Mouse (Mus musculus) hindbrain, embryonic 15.5 days (tissue): ENCODE measurements around the gene Ptpn23. TPM values are rescaled to one million over a fixed set of nuclear protein-coding genes. Genes with fewer than 3 reads are reported as not detected.
"Not testable (repeated sequence)": the region's sequence is repeated elsewhere in the genome, so short reads cannot be mapped to it uniquely, and the experiment has no call there.

Experiments
- ATAC-seq: fragments of 200-750 bp; cut with Nextera tagmentation; 2 replicates; pipeline ENCODE4 v1.8.0; 2017; ENCODE audit warnings: low read depth, moderate number of reproducible peaks, moderate TSS enrichment; ENCODE audit not compliant: low FRiP score
- H3K27ac ChIP-seq: fragments of 300-500 bp; sonication (generic); replicated peaks from 2 replicates; pipeline ENCODE4 v1.5.1; 2015; ENCODE audit warnings: mild to moderate bottlenecking, inconsistent platforms
- H3K27me3 ChIP-seq: fragments of 300-500 bp; sonication (generic); 2 replicates; pipeline ENCODE4 v1.6.1; 2015; ENCODE audit warnings: control low read depth, inconsistent platforms
- H3K36me3 ChIP-seq: fragments of 300-500 bp; sonication (generic); 2 replicates; pipeline ENCODE4 v1.6.1; 2015; ENCODE audit warnings: control low read depth, inconsistent platforms
- H3K4me1 ChIP-seq: fragments of 300-500 bp; sonication (generic); replicated peaks from 2 replicates; pipeline ENCODE4 v1.6.1; 2015; ENCODE audit warnings: control low read depth, inconsistent platforms
- H3K4me2 ChIP-seq: fragments of 300-500 bp; sonication (generic); 2 replicates; pipeline ENCODE4 v1.6.1; 2015; ENCODE audit warnings: moderate library complexity, mild to moderate bottlenecking, inconsistent platforms
- H3K4me3 ChIP-seq: fragments of 300-500 bp; sonication (generic); 2 replicates; pipeline ENCODE4 v1.5.1; 2015; ENCODE audit warnings: mild to moderate bottlenecking, inconsistent platforms
- H3K9ac ChIP-seq: fragments of 300-500 bp; sonication (generic); 2 replicates; pipeline ENCODE4 v1.6.1; 2015; ENCODE audit warnings: inconsistent platforms
- H3K9me3 ChIP-seq: fragments of 300-500 bp; sonication (generic); 2 replicates; pipeline ENCODE4 v1.6.1; 2016; ENCODE audit warnings: control low read depth, inconsistent platforms
- WGBS: fragments of 180-500 bp; shearing (Covaris S2); methylation state at CpG from one replicate; pipeline ENCODE4 v1.1.7; 2015; 5-methylcytosine and 5-hydroxymethylcytosine counted together
- polyA plus RNA-seq: library from polyadenylated mRNA; unstranded; fragments of >200 nt; fragmentation: Nextera tagmentation; extraction: Ambion mirVana; gene quantifications from 2 replicates; pipeline ENCODE4 v1.2.1, GENCODE M21; 2015

The Ptpn23 gene
- polyA plus RNA-seq, 1 experiment from 2014 or later, result 24.0 TPM

GRCm38 (mm10) chr9:110377655-110378054, 30.4 kb downstream of the Ptpn23 start:
- not testable (repeated sequence) for H3K4me2 ChIP-seq, H3K27ac ChIP-seq, H3K4me3 ChIP-seq, ATAC-seq, H3K27me3 ChIP-seq, H3K9ac ChIP-seq, H3K9me3 ChIP-seq, H3K4me1 ChIP-seq
- peaks cover 53% of the 10 kb centered on the region for H3K36me3 ChIP-seq
- 88% methylated on average over 15 of the region's 15 CpGs for WGBS

GRCm38 (mm10) chr9:110375668-110376067, 32.3 kb downstream of the Ptpn23 start:
- Histone ChIP-seq H3K9me3 (no peaks in the 10 kb centered on the region), H3K36me3 (peaks cover 50% of the 10 kb centered on the region)

GRCm38 (mm10) chr9:110373871-110374270, 34.1 kb downstream of the Ptpn23 start:
- H3K9ac ChIP-seq, result no peak overlapping the region
- no peaks in the 10 kb centered on the region for H3K9me3 ChIP-seq
- H3K4me3 ChIP-seq, result no peak overlapping the region
- ATAC-seq, result no peak
- WGBS, result 95% methylated on average over 13 of the region's 13 CpGs
- no peak overlapping the region for H3K4me2 ChIP-seq
- H3K4me1 ChIP-seq, result no peaks in the 10 kb centered on the region
- no peaks in the 10 kb centered on the region for H3K27me3 ChIP-seq
- H3K27ac ChIP-seq, result no peak overlapping the region
- peaks cover 44% of the 10 kb centered on the region for H3K36me3 ChIP-seq

More at GRCm38 (mm10) chr9:110375668-110376067, 32.3 kb downstream of the Ptpn23 start:
- no peak overlapping the region for H3K4me3 ChIP-seq
- H3K9ac ChIP-seq, result no peak overlapping the region
- no peak overlapping the region for H3K27ac ChIP-seq
- no peak for ATAC-seq
- no peaks in the 10 kb centered on the region for H3K27me3 ChIP-seq
- no peak overlapping the region for H3K4me2 ChIP-seq
- 97% methylated on average over 3 of the region's 3 CpGs for WGBS
- no peaks in the 10 kb centered on the region for H3K4me1 ChIP-seq

GRCm38 (mm10) chr9:110369860-110370259, 38.2 kb downstream of the Ptpn23 start:
- Histone ChIP-seq H3K4me2 (no peak overlapping the region), H3K27ac (no peak overlapping the region), H3K9me3 (no peaks in the 10 kb centered on the region), H3K4me3 (no peak overlapping the region), H3K36me3 (peaks cover 24% of the 10 kb centered on the region), H3K9ac (no peak overlapping the region), H3K27me3 (no peaks in the 10 kb centered on the region), H3K4me1 (no peaks in the 10 kb centered on the region)
- WGBS, result 94% methylated on average over 3 of the region's 3 CpGs
- ATAC-seq, result no peak

- H3K4me2 ChIP-seq, result no peak overlapping the region
- H3K27ac ChIP-seq, result no peak overlapping the region
- no peaks in the 10 kb centered on the region for H3K27me3 ChIP-seq
- H3K9ac ChIP-seq, result no peak overlapping the region
- no peaks in the 10 kb centered on the region for H3K9me3 ChIP-seq
- H3K4me3 ChIP-seq, result no peak overlapping the region
- 86% methylated on average over 5 of the region's 5 CpGs for WGBS
- peaks cover 29% of the 10 kb centered on the region for H3K36me3 ChIP-seq
- H3K4me1 ChIP-seq, result no peaks in the 10 kb centered on the region
- ATAC-seq, result no peak
Observed at GRCm38 (mm10) chr9:110366746-110367145, 41.3 kb downstream of the Ptpn23 start.

- Histone ChIP-seq H3K27ac (no peak overlapping the region), H3K9ac (no peak overlapping the region), H3K4me1 (no peaks in the 10 kb centered on the region), H3K4me2 (no peak overlapping the region), H3K27me3 (no peaks in the 10 kb centered on the region), H3K36me3 (peaks cover 27% of the 10 kb centered on the region), H3K4me3 (no peak overlapping the region), H3K9me3 (no peaks in the 10 kb centered on the region)
- ATAC-seq, result no peak
- 90% methylated on average over 10 of the region's 10 CpGs for WGBS
Observed at GRCm38 (mm10) chr9:110362337-110362736, 45.7 kb downstream of the Ptpn23 start.

- WGBS, result 77% methylated on average over 12 of the region's 12 CpGs
- no peak overlapping the region for H3K9ac ChIP-seq
- H3K4me1 ChIP-seq, result no peaks in the 10 kb centered on the region
- H3K4me2 ChIP-seq, result no peak overlapping the region
- no peak overlapping the region for H3K4me3 ChIP-seq
- ATAC-seq, result no peak
- peaks cover 31% of the 10 kb centered on the region for H3K36me3 ChIP-seq
- H3K27me3 ChIP-seq, result no peaks in the 10 kb centered on the region
- H3K27ac ChIP-seq, result no peak overlapping the region
- H3K9me3 ChIP-seq, result no peaks in the 10 kb centered on the region
Observed at GRCm38 (mm10) chr9:110361299-110361698, 46.7 kb downstream of the Ptpn23 start.

- 86% methylated on average over 2 of the region's 2 CpGs for WGBS
- H3K27me3 ChIP-seq, result no peaks in the 10 kb centered on the region
- no peaks in the 10 kb centered on the region for H3K4me1 ChIP-seq
- H3K36me3 ChIP-seq, result peaks cover 20% of the 10 kb centered on the region
- no peak overlapping the region for H3K4me2 ChIP-seq
- ATAC-seq, result no peak
- no peak overlapping the region for H3K4me3 ChIP-seq
- H3K27ac ChIP-seq, result no peak overlapping the region
- H3K9ac ChIP-seq, result no peak overlapping the region
- H3K9me3 ChIP-seq, result no peaks in the 10 kb centered on the region
Observed at GRCm38 (mm10) chr9:110358341-110358740, 49.7 kb downstream of the Ptpn23 start.

- Histone ChIP-seq H3K4me2 (no peak overlapping the region), H3K27ac (no peak overlapping the region), H3K9me3 (no peaks in the 10 kb centered on the region), H3K4me1 (no peaks in the 10 kb centered on the region), H3K4me3 (no peak overlapping the region), H3K27me3 (no peaks in the 10 kb centered on the region), H3K36me3 (peaks cover 12% of the 10 kb centered on the region; the same call in 1 of the 2 replicates), H3K9ac (no peak overlapping the region)
- WGBS, result 85% methylated on average over 8 of the region's 8 CpGs
- no peak for ATAC-seq
Observed at GRCm38 (mm10) chr9:110351932-110352632, 55.9 kb downstream of the Ptpn23 start.

- Histone ChIP-seq H3K9me3 (no peaks in the 10 kb centered on the region), H3K9ac (no peak overlapping the region), H3K4me2 (no peak overlapping the region), H3K4me1 (no peaks in the 10 kb centered on the region), H3K36me3 (peaks cover 8% of the 10 kb centered on the region; the same call in 1 of the 2 replicates), H3K27me3 (no peaks in the 10 kb centered on the region), H3K4me3 (no peak overlapping the region), H3K27ac (no peak overlapping the region)
- no peak for ATAC-seq
- WGBS, result 90% methylated on average over 2 of the region's 2 CpGs
Observed at GRCm38 (mm10) chr9:110351350-110351749, 56.7 kb downstream of the Ptpn23 start.

GRCm38 (mm10) chr9:110350612-110351011, 57.4 kb downstream of the Ptpn23 start:
- no peak overlapping the region for H3K4me3 ChIP-seq
- 87% methylated on average over 5 of the region's 5 CpGs for WGBS

GRCm38 (mm10) chr9:110350188-110350587, 57.8 kb downstream of the Ptpn23 start:
- no peaks in the 10 kb centered on the region for H3K9me3 ChIP-seq
- no peaks in the 10 kb centered on the region for H3K27me3 ChIP-seq
- no peak overlapping the region for H3K9ac ChIP-seq
- H3K4me2 ChIP-seq, result no peak overlapping the region
- WGBS, result 92% methylated on average over 5 of the region's 5 CpGs
- no peak overlapping the region for H3K4me3 ChIP-seq
- no peaks in the 10 kb centered on the region for H3K4me1 ChIP-seq
- no peak for ATAC-seq
- no peak overlapping the region for H3K27ac ChIP-seq
- H3K36me3 ChIP-seq, result peaks cover 6% of the 10 kb centered on the region; the same call in 1 of the 2 replicates

More at GRCm38 (mm10) chr9:110350612-110351011, 57.4 kb downstream of the Ptpn23 start:
- no peak overlapping the region for H3K27ac ChIP-seq
- peaks cover 6% of the 10 kb centered on the region; the same call in 1 of the 2 replicates for H3K36me3 ChIP-seq
- no peaks in the 10 kb centered on the region for H3K9me3 ChIP-seq
- no peaks in the 10 kb centered on the region for H3K4me1 ChIP-seq
- H3K9ac ChIP-seq, result no peak overlapping the region
- H3K27me3 ChIP-seq, result no peaks in the 10 kb centered on the region
- H3K4me2 ChIP-seq, result no peak overlapping the region
- no peak for ATAC-seq

- H3K4me2 ChIP-seq, result no peak overlapping the region
- no peak overlapping the region for H3K27ac ChIP-seq
- H3K9ac ChIP-seq, result no peak overlapping the region
- WGBS, result 72% methylated on average over 4 of the region's 4 CpGs
- H3K27me3 ChIP-seq, result no peaks in the 10 kb centered on the region
- no peak overlapping the region for H3K4me3 ChIP-seq
- peaks cover under 1% of the 10 kb centered on the region; the same call in 1 of the 2 replicates for H3K36me3 ChIP-seq
- no peaks in the 10 kb centered on the region for H3K9me3 ChIP-seq
- H3K4me1 ChIP-seq, result no peaks in the 10 kb centered on the region
- no peak for ATAC-seq
Observed at GRCm38 (mm10) chr9:110348899-110349298, 59.1 kb downstream of the Ptpn23 start.
